Mouse (Mus musculus) erythroblast, embryonic 14.5 days (primary cell): ENCODE measurements around the gene S100a5.

Source experiments
- GATA1 ChIP-seq: IDR thresholded peaks from 2 replicates; pipeline ENCODE4 v1.6.1; 2012; ENCODE audit warnings: low read length, inconsistent platforms, mixed read lengths
- TAL1 ChIP-seq: IDR thresholded peaks from 3 replicates; pipeline ENCODE4 v1.6.1; 2012; ENCODE audit warnings: low read length, inconsistent platforms, mixed read lengths

GRCm38 (mm10) chr3:90611494-90611893, 3.2 kb downstream of the S100a5 start:
- no peak for TF ChIP-seq GATA1
- no peak for TF ChIP-seq TAL1
